Mouse (Mus musculus): ENCODE results near the gene Fcgr4. TPM values are rescaled to one million over a fixed set of nuclear protein-coding genes. Genes with fewer than 3 reads are reported as not detected.
"Not testable (repeated sequence)": the region's sequence is repeated elsewhere in the genome, so short reads cannot be mapped to it uniquely, and the experiment has no call there.

Gene Fcgr4
- 10.4 and 24.3 TPM in 2 replicates for polyA plus RNA-seq (2011; ENCODE audit: insufficient read depth, insufficient read length, low replicate concordance, missing spikeins)

DNA sequence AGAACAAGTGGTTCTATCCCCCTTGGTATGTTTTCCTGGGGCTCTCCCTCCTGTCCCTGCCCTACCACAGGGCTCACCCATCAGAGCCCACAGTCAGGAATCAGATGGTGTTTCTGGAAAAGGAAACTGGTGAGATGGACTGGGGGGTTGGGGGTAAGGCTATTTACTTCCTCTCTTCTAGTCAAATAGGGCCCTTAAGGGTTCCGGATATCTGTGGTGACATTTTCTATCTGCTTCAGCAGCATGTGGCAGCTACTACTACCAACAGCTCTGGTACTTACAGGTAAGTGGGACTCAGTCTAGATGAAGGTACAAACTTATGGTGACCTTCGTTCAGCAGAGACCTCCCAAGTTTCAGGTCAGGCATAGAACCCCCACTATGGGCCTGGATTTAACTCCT, at the start of gene Fcgr4:
Gene Fcgr4 (plus strand): TSS at position 184 of the 400 bp plus-strand sequence.
- no peak for TF ChIP-seq CTCF (IDR thresholded peaks at IDR 0.05; ENCODE audit: control insufficient read depth, insufficient read depth, low read length)
- TF ChIP-seq POLR2A (IDR thresholded peaks at IDR 0.05; ENCODE audit: borderline replicate concordance, control insufficient read depth, low read depth, low read length) = no peak
- peak within 1 kb of the TSS; percentile 96 for H3K27ac ChIP-seq (ENCODE audit: control insufficient read depth, insufficient read depth, low read depth, low read length, poor library complexity)
- peaks cover 1% of the 10 kb centered on the region; the same call in 1 of the 2 replicates for H3K4me1 ChIP-seq (ENCODE audit: control insufficient read depth, insufficient read depth, low read length)
- WGBS = 30% methylated on average over 2 of the region's 2 CpGs
- H3K4me3 ChIP-seq (replicated peaks; ENCODE audit: control insufficient read depth, low read depth, low read length) = peak within 1 kb of the TSS; percentile 27

DNA sequence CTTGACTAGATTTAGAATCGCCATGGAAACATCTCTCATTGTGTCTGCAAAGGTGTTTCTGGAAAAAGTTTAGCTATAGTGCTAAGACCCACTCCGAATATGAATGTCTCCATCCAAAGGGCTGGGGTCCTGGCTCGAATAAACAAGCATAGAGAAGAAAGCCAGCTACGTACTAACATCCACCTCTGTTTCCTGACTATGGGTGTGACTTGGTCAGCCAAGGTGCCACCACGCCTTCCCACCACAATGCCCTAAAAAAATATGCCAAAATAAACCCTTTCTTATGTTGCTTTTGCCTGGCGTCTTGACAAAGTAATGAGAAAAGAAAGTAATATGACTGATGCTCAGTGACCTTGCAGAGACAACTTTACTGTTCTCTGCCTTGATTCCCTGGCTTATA, 46.2 kb upstream of the Fcgr4 start:
- H3K4me1 ChIP-seq (ENCODE audit: control insufficient read depth, insufficient read depth, low read length) = peaks cover 14% of the 10 kb centered on the region
- no peak for TF ChIP-seq CTCF (IDR thresholded peaks at IDR 0.05; ENCODE audit: control insufficient read depth, insufficient read depth, low read length)
- TF ChIP-seq POLR2A (IDR thresholded peaks at IDR 0.05; ENCODE audit: borderline replicate concordance, control insufficient read depth, low read depth, low read length) = no peak
- H3K4me3 ChIP-seq (replicated peaks; ENCODE audit: control insufficient read depth, low read depth, low read length) = no peak overlapping the region
- 71% methylated on average over 6 of the region's 6 CpGs for WGBS
- H3K27ac ChIP-seq (ENCODE audit: control insufficient read depth, insufficient read depth, low read depth, low read length, poor library complexity) = no peak overlapping the region

DNA sequence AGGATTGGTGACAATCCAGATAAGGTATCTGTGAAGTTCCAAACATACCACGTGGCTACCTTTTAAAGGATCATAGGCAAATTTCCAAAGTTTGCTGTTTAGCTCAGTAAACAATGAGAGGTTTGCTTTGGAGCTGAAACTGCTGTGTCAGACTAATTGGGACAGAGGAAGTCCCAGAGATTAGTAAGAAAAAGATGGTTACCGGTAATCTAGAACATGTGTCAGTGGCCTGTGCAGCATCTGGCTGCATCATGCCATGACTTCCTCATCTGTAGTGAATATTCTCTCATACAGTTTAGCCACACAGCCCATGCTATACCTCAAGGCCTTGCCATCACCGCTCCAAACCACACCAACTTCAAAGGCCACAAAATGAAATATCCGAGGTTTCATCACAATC, 45.8 kb upstream of the Fcgr4 start:
- H3K4me3 ChIP-seq (replicated peaks; ENCODE audit: control insufficient read depth, low read depth, low read length) = no peak overlapping the region
- 14% methylated on average over 4 of the region's 4 CpGs for WGBS

DNA sequence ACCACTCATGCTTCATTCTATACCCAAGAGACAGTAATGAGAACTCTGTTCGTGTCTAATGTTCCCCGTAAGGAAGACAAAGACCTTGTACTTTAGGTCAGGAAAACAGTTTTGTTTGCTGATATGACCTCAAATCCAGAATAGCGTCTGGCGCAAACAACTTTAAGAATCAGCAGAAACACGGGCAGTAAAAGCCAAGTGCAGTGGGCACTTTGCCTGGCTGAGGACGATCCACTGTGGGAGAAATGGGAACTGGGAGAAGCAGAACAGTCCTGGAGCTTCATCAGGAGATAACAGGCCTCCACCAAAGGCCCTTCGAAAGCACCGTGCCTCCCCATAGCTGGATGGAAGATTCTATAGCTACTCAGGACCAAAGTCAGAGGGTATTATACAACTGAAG, 44.5 kb upstream of the Fcgr4 start:
- no peak overlapping the region for H3K27ac ChIP-seq (ENCODE audit: control insufficient read depth, insufficient read depth, low read depth, low read length, poor library complexity)
- no peak overlapping the region for H3K4me3 ChIP-seq (replicated peaks; ENCODE audit: control insufficient read depth, low read depth, low read length)
- 68% methylated on average over 8 of the region's 8 CpGs for WGBS
- TF ChIP-seq CTCF (IDR thresholded peaks at IDR 0.05; ENCODE audit: control insufficient read depth, insufficient read depth, low read length) = no peak
- TF ChIP-seq POLR2A (IDR thresholded peaks at IDR 0.05; ENCODE audit: borderline replicate concordance, control insufficient read depth, low read depth, low read length) = no peak
- H3K4me1 ChIP-seq (ENCODE audit: control insufficient read depth, insufficient read depth, low read length) = peaks cover 15% of the 10 kb centered on the region

More for the DNA sequence above, 45.8 kb upstream of the Fcgr4 start:
- TF ChIP-seq CTCF (IDR thresholded peaks at IDR 0.05; ENCODE audit: control insufficient read depth, insufficient read depth, low read length) (no peak), POLR2A (IDR thresholded peaks at IDR 0.05; ENCODE audit: borderline replicate concordance, control insufficient read depth, low read depth, low read length) (no peak)
- peak overlapping the region; percentile 51; the same call in 1 of the 2 replicates for H3K27ac ChIP-seq (ENCODE audit: control insufficient read depth, insufficient read depth, low read depth, low read length, poor library complexity)
- H3K4me1 ChIP-seq (ENCODE audit: control insufficient read depth, insufficient read depth, low read length) = peaks cover 15% of the 10 kb centered on the region

DNA sequence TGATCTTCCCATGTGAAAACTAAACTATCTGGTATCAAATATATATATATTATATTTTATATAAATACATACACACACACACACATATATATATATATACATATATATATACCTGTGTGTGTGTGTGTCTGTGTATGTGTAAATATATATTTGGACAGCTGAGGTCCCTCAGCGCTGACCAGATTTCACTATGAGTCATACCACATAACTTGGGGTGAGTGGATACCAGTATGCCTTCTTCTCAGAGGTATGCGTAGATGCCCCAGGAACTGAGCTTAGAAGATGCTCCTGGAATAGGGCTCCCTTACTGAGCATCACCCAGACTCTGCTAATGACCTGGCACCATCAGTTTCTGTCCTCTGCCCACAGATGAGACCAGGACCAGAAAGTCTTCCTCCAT, 44.0 kb upstream of the Fcgr4 start:
- WGBS = 71% methylated on average over 2 of the region's 2 CpGs
- H3K27ac ChIP-seq (ENCODE audit: control insufficient read depth, insufficient read depth, low read depth, low read length, poor library complexity) = no peak overlapping the region
- TF ChIP-seq CTCF (IDR thresholded peaks at IDR 0.05; ENCODE audit: control insufficient read depth, insufficient read depth, low read length) = no peak
- no peak for TF ChIP-seq POLR2A (IDR thresholded peaks at IDR 0.05; ENCODE audit: borderline replicate concordance, control insufficient read depth, low read depth, low read length)
- H3K4me3 ChIP-seq (replicated peaks; ENCODE audit: control insufficient read depth, low read depth, low read length) = peak overlapping the region; percentile 55
- peaks cover 15% of the 10 kb centered on the region for H3K4me1 ChIP-seq (ENCODE audit: control insufficient read depth, insufficient read depth, low read length)

DNA sequence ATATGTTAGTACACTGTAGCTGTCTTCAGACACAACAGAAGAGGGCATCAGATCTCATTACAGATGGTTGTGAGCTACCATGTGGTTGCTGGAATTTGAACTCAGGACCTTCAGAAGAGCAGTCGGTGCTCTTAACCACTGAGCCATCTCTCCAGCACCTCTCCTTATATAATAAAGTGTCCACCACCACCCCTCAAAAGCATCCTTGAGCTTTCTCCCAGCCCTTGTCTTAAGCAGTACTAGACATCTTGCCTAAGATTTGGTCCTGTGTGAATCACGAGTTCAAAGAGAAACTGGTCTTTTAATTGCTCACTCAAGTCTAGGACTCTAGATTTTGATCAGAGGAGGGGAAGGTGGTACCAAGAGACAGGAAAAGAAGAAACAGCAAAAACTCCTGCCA, 43.4 kb upstream of the Fcgr4 start:
- H3K4me3 ChIP-seq (replicated peaks; ENCODE audit: control insufficient read depth, low read depth, low read length) = peak overlapping the region; percentile 95
- H3K27ac ChIP-seq (ENCODE audit: control insufficient read depth, insufficient read depth, low read depth, low read length, poor library complexity) = not testable (repeated sequence)
- WGBS = 29% methylated on average over 2 of the region's 2 CpGs
- peaks cover 15% of the 10 kb centered on the region for H3K4me1 ChIP-seq (ENCODE audit: control insufficient read depth, insufficient read depth, low read length)

DNA sequence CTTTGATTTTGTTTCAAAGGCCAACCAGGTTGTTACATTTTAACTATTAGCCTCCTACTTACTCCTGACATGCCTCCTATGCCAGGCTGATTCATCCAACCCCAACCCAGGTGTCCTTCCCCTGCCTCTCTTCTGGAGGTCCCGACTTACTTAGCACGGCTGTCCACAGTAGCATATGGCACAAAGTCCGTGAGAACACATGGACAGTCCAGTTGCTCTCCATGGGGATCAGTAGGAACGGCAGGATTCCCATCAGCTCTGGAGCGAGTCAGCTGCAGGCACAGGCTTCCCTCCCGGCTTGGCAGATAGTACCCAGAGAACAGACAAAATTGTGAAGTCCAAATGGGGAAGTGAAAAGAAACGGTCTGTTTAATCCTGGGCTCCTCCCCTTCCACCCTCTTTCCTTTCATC, 43.0 kb upstream of the Fcgr4 start:
- Histone ChIP-seq H3K27ac (ENCODE audit: control insufficient read depth, insufficient read depth, low read depth, low read length, poor library complexity) (peak overlapping the region; percentile 91), H3K4me1 (ENCODE audit: control insufficient read depth, insufficient read depth, low read length) (peaks cover 15% of the 10 kb centered on the region), H3K4me3 (replicated peaks; ENCODE audit: control insufficient read depth, low read depth, low read length) (peak overlapping the region; percentile 95)
- TF ChIP-seq CTCF (IDR thresholded peaks at IDR 0.05; ENCODE audit: control insufficient read depth, insufficient read depth, low read length) (no peak), POLR2A (IDR thresholded peaks at IDR 0.05; ENCODE audit: borderline replicate concordance, control insufficient read depth, low read depth, low read length) (0 out of 2 replicates have a peak, but pooled peaks have one; percentile 24)
- WGBS = under 1% methylated on average over 7 of the region's 7 CpGs

DNA sequence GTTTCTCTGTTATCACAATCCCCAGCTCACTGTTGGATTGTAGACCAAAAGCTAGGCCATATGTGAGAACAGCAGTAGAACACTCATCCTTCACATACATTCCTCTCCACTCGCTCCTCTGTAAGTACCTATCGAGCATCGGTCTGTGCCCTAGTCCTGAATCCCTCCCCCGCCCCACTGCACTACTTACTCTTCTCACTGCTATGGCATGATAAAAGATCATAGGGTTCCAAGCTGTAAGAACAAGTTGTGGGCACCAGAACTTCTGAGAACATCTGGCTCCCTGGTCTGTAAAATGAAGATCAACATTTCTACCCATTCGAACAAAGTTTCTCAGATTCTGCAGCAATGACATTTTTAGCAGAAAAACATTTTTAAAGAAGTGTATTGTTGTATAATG, 42.3 kb upstream of the Fcgr4 start, which contains the start of gene Fcgr2b:
Gene Fcgr2b (minus strand): TSS at position 101 of the 400 bp plus-strand sequence.
- Histone ChIP-seq H3K4me3 (replicated peaks; ENCODE audit: control insufficient read depth, low read depth, low read length) (peak within 1 kb of the TSS; percentile 95), H3K4me1 (ENCODE audit: control insufficient read depth, insufficient read depth, low read length) (peaks cover 13% of the 10 kb centered on the region), H3K27ac (ENCODE audit: control insufficient read depth, insufficient read depth, low read depth, low read length, poor library complexity) (peak within 1 kb of the TSS; percentile 91)
- 59% methylated on average over 5 of the region's 5 CpGs for WGBS
- TF ChIP-seq CTCF (IDR thresholded peaks at IDR 0.05; ENCODE audit: control insufficient read depth, insufficient read depth, low read length) (no peak), POLR2A (IDR thresholded peaks at IDR 0.05; ENCODE audit: borderline replicate concordance, control insufficient read depth, low read depth, low read length) (no peak)

DNA sequence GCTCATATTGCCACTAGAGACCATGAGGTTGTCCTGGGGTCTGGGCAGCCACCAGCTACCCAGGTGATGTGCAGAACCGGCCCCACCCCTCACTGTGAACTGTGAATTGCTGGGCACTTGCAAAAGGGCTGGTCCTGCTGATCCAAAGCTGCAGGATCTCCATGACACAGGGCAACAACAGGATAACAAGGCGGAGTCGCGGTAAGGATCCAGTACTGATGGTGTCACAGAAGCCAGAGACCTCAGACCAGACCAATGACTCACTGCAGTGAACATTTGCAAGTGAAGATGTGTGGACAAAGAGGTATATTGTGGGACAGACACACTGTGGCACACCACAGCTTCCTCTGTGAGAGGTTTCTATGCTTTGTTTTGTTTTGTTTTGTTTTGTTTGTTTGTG, 40.1 kb upstream of the Fcgr4 start:
- WGBS = 86% methylated on average over 4 of the region's 4 CpGs
- Histone ChIP-seq H3K27ac (ENCODE audit: control insufficient read depth, insufficient read depth, low read depth, low read length, poor library complexity) (no peak overlapping the region), H3K4me3 (replicated peaks; ENCODE audit: control insufficient read depth, low read depth, low read length) (no peak overlapping the region), H3K4me1 (ENCODE audit: control insufficient read depth, insufficient read depth, low read length) (peaks cover 11% of the 10 kb centered on the region)
- TF ChIP-seq CTCF (IDR thresholded peaks at IDR 0.05; ENCODE audit: control insufficient read depth, insufficient read depth, low read length) (no peak), POLR2A (IDR thresholded peaks at IDR 0.05; ENCODE audit: borderline replicate concordance, control insufficient read depth, low read depth, low read length) (no peak)

DNA sequence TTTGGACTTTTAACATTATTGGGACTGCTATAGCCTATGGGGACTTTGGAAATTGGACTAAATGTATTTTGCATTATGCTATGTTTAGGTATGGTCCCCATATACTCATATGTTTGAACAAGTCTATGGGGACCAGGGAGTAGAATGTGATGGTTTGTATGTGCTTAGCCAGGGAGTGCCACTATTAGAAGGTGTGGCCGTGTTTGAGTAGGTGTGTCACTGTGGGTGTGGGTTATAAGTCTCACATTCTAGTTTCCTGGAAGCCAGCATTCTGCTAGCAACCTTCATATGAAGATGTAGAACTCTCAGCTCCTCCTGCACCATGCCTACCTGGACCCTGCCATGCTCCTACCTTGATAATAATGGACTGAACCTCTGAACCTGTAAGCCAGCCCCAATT, 37.0 kb upstream of the Fcgr4 start:
- H3K27ac ChIP-seq (ENCODE audit: control insufficient read depth, insufficient read depth, low read depth, low read length, poor library complexity); H3K4me3 ChIP-seq (replicated peaks; ENCODE audit: control insufficient read depth, low read depth, low read length); H3K4me1 ChIP-seq (ENCODE audit: control insufficient read depth, insufficient read depth, low read length): not testable (repeated sequence)
- WGBS = 72% methylated on average over 1 of the region's 1 CpGs

Data from bone marrow, adult 2 months (tissue).